Mouse (Mus musculus): Measurements from ENCODE around the gene Ntm.

The Ntm gene

GRCm38 (mm10) chr9:29025104-29025503 is 937.8 kb downstream of the Ntm start:
- DNase-seq (ENCODE audit: low spot score): no peak

DNA sequence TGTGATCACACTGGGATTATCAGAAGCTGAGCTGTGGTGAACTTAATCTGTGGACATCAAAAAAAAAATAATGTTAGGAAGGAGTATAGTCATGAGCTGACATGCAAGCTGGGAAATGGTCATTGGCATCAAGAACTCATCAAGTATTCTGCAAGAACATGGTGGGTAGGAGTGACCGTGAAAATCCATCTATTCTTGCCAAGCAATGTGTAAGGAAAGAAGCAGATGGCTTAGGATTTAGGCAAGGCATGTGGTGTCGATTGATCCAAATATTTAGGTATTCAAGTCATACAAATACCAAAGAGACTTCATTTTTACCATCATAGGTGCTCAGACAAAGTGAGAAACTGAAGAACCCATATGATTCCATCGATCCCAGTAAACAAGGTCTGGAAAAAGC is 946.1 kb downstream of the Ntm start:
- no peak for DNase-seq (ENCODE audit: low spot score)

DNA sequence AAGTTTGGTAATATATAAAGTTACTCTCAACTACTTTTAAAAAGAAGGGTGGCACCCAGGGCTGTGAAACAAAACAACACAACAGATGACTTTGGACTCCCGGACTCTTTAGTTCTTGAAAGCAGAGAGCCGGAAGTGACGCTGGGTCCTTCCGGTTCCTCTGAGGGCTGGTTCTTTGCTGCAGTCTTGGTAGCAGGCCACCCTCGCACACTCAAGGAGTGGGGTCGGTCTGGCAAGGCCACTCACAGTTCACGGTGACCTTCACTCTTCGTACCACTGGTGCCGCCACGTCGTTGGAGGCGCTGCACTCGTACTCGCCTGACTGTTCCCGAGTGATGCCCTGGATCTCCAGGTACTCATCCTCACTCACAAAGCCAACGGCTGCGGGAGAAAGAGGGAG is 949.1 kb downstream of the Ntm start:
- no peak for DNase-seq (ENCODE audit: low spot score)

GRCm38 (mm10) chr9:29012541-29012940 is 950.4 kb downstream of the Ntm start:
- DNase-seq (ENCODE audit: low spot score): no peak

GRCm38 (mm10) chr9:29011476-29011875 is 951.5 kb downstream of the Ntm start:
- DNase-seq (ENCODE audit: low spot score): no peak

DNA sequence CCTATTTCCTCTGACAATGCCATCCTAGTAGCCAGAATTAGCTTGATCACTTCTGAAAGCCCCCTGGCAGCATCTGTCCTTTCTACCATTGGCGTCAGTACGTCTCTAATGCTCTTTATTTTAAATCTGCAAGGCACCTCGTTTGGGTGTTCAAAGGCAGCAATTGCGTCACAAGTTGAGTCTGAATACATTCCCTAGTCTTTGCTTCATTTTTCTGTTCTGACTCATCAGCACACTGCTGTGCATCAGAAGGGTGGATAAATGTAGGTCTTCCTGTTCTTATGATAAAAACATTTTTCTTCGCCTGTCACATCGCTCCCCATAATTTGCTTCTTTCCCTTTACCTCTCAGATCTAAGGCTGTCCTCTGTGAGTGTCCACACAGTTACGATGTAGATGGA is 958.4 kb downstream of the Ntm start:
- DNase-seq (ENCODE audit: low spot score): no peak

GRCm38 (mm10) chr9:28999951-29000351 is 963.0 kb downstream of the Ntm start:
- DNase-seq (ENCODE audit: low spot score): no peak

DNA sequence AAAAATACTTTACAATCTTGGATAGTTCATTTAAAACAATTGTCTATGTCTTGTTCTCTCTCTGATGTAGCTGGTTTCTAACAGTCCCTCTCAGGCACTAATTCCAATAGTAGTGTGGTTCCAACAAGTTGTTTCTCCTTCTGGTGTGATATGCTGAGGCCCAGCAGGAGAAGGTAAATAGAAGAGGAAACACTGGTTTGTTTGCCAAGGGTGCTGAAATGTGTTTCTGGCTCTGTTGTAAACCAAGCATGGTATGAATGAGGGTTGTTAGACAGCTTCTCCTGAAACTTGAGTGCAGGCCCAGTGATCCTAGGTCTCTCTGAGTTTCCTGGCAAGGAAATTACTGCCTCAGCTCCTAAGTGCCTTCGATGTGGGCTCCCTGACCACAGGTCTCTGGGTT is 985.7 kb downstream of the Ntm start:
- DNase-seq (ENCODE audit: low spot score): no peak

DNA sequence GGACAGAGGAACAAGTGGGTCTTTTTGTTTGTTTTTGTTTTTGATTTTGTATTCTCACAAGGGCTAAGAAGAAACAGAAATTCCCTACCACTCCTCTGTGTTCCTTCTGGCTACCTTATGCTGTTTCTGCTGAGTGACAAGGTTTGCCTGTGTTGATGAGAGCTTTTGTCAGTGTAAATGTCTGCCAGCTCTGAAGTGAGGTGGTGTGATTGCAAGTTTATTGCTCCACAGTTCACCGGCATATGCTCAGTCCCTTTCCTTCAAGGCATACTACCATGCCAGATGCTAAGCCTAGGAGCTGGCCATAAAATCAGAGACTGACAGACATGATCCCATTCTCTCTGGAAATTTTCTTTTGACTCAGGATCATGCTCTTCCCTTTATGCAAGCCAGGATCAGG is 993.5 kb downstream of the Ntm start:
- DNase-seq (ENCODE audit: low spot score): no peak

All from layer of hippocampus, adult 11-12 months (tissue).